Mouse (Mus musculus): ENCODE measurements around the gene Rbm42. TPM values are rescaled to one million over a fixed set of nuclear protein-coding genes. Genes with fewer than 3 reads are reported as not detected.

Rbm42 gene
- total RNA-seq, 2 experiments from 2014 or later, result 67.9 to 69.0 TPM

DNA sequence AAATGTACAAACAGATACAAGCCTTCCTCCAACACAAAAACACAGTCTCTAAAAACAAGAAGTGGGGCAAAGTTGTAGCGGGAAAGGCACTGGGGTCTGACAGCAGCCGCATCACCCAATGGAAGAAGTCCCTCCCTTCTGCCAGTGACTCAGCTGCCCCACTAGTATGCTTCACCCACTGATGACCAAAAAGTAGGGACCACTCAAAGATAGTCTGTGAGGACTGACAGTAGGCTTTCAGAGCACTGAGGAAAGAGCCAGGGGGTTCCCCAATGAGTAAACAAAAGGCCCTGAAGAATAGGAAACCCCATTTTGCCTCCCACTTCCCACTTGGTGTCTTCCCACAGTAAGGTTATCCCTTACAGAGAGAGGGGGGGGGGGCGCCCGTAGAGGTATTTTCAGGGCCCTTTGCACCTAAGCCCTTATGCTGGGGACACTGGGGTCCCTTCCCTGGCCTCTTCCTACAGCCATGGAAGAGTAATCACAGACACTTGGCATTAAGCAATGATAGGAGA lies 55.5 kb downstream of the Rbm42 start:
- intact Hi-C loops (cut with DNase I), result no loop called here
- DNase-seq (ENCODE audit: low spot score in 2 of 2), result no peak

DNA sequence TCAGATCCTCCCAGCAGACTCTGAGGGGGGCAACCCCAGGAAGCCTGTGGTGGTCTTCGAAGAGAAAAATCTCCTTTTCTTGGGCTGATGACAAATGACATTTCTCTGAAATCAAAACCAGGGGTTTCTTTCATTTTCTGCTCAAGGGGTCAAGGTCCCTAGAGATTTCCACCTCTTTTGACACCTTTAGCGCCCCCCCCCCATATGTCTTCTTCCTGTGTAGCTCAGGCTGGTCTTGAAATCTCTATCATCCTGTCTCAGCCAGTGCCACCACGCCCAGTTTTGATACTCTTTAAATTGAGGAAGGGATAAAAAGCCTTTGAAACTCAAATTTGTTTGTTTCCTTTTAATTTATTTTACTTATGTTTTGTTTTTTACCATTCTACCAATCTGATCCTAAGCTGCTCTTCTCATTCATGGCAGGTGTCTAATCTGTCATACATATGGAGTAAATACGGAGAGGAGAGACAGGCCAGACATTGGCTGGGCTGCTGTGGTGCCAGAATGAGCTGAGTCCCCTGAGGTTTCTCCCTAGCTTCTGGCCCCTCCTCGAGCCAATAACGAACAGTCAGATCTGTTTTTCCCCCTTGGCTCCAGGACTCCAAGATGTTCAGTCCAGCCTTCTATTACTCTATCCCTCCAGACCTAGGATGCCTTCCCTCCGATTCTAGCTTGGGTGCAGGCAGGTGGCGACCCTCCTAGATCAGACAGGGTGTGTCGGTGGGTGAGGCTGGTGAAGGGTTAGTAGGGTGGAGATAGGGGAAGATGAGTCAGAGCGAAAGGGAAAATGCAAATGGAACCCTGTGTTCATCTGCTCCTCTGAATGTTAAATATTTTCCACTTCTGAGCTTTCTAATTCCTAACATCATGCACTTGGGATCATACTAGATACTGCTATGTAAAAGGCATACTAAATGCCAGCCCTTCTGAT lies 56.3 kb downstream of the Rbm42 start:
- intact Hi-C loops (cut with DNase I), result no loop called here
- DNase-seq (ENCODE audit: low spot score in 2 of 2), result no peak

DNA sequence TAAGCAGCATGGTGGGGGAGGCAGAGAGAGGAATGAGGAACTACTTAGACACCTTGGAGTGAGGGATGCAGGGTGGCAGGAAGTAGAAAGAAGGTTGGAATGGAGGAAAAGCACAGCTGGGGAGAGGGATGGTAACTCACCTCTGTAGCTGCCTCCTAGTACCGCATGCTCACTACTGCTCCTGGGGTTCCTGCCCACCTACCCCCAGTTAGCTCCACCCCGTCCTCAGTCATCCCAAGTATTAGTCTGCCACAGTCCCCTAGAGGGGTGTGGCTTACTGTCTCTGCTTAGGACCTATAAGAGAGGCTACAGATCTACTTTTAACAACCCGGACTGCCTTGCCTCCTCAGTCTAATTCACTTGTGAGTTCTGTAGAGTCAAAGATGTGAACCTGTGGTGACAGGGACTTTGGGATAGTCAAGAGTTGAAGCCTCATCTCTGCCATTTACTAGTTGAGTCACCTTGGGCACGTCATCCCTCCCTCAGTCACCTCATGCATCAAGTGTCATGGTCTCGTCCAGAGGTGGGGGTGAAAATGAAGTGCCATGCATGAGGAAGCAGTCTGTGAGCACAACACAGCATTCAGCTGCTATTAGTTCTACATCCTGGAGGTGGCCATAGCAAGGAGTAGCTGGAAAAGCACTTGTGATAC lies 57.2 kb downstream of the Rbm42 start:
- DNase-seq (ENCODE audit: low spot score in 2 of 2), result no peak
- intact Hi-C loops (cut with DNase I), result no loop called here

DNA sequence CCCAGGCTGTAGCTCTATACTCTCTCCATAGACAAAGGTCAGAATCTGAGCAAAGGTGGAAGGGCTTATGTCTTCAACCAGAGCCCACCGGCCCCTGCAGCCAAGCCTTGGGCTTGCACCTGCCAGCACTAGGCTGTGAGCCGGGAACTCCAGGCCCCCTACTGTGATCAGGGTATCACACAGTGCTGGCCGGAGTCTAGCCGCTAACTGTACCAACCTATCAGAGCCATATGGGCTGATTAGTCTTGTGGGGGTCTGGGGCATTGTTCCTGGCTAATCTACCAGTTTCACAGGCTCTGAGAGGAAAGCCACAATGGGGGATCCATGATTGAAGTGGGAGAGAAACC lies 58.5 kb downstream of the Rbm42 start:
- intact Hi-C loops (cut with DNase I), result no loop called here

More for the DNA sequence above, 58.5 kb downstream of the Rbm42 start:
- DNase-seq (ENCODE audit: low spot score in 2 of 2), result no peak

Other genes starting within 250 kb of the Rbm42 start
- gene Tyrobp, start 236.6 kb downstream of the Rbm42 start, total RNA-seq (2021), result 10 to 100 TPM; 24.9 to 26.1 TPM
- 1 to 10 TPM in 1 of 2 experiments, not detected in 1; 2.6 TPM for gene Hcst, start 230.5 kb downstream of the Rbm42 start, total RNA-seq (2021)
- gene Nfkbid, start 228.6 kb downstream of the Rbm42 start, total RNA-seq (2021), result 1 to 10 TPM; 2.8 to 4.2 TPM
- 1,000 to 10,000 TPM; 1,098 to 1,148 TPM for gene Aplp1, start 204.8 kb downstream of the Rbm42 start, total RNA-seq (2021)
- 1 to 10 TPM; 6.1 to 8.0 TPM for gene Kirrel2, start 192.6 kb downstream of the Rbm42 start, total RNA-seq (2021)
- gene Nphs1, start 192.0 kb downstream of the Rbm42 start, total RNA-seq (2021), result under 1 TPM; 0.35 to 0.53 TPM
- not detected for gene Prodh2, start 156.7 kb downstream of the Rbm42 start, total RNA-seq (2021)
- gene Arhgap33, start 115.3 kb downstream of the Rbm42 start, total RNA-seq (2021), result 100 to 1,000 TPM; 233 to 246 TPM
- 10 to 100 TPM in 1 of 2 experiments, 1 to 10 TPM in 1; 5.3 to 10.8 TPM for gene Hspb6, start 98.1 kb downstream of the Rbm42 start, total RNA-seq (2021)
- gene Proser3, start 98.0 kb downstream of the Rbm42 start, total RNA-seq (2021), result 1 to 10 TPM; 2.7 to 3.8 TPM
- 10 to 100 TPM; 37.5 to 39.0 TPM for gene Lin37, start 90.5 kb downstream of the Rbm42 start, total RNA-seq (2021)
- gene U2af1l4, start 87.0 kb downstream of the Rbm42 start, total RNA-seq (2021), result 10 to 100 TPM; 60.2 to 61.4 TPM
- gene Gm49396, start 87.0 kb downstream of the Rbm42 start, total RNA-seq (2021), result 1 to 10 TPM; 3.8 to 4.6 TPM
- 10 to 100 TPM; 81.0 to 81.3 TPM for gene Psenen, start 86.7 kb downstream of the Rbm42 start, total RNA-seq (2021)
- gene Igflr1, start 84.9 kb downstream of the Rbm42 start, total RNA-seq (2021), result 1 to 10 TPM; 1.1 to 1.6 TPM
- gene Kmt2b, start 61.6 kb downstream of the Rbm42 start, total RNA-seq (2021), result 10 to 100 TPM; 48.5 to 49.0 TPM
- not detected for gene Zbtb32, start 51.4 kb downstream of the Rbm42 start, total RNA-seq (2021)
- under 1 TPM; 0.32 to 0.48 TPM for gene Upk1a, start 37.5 kb downstream of the Rbm42 start, total RNA-seq (2021)
- 100 to 1,000 TPM; 783 to 807 TPM for gene Cox6b1, start 24.2 kb downstream of the Rbm42 start, total RNA-seq (2021)
- not detected for gene Etv2, start 14.5 kb downstream of the Rbm42 start, total RNA-seq (2021)
- gene Haus5, start 14.7 kb upstream of the Rbm42 start, total RNA-seq (2021), result 1 to 10 TPM; 5.9 to 6.5 TPM
- not detected for gene Pmis2, start 21.3 kb upstream of the Rbm42 start, total RNA-seq (2021)
- gene 2200002J24Rik, start 48.6 kb upstream of the Rbm42 start, total RNA-seq (2021), result not detected
- 1 to 10 TPM in 1 of 2 experiments, under 1 TPM in 1; 0.78 to 1.0 TPM for gene Atp4a, start 61.9 kb upstream of the Rbm42 start, total RNA-seq (2021)
- gene Tmem147, start 79.2 kb upstream of the Rbm42 start, total RNA-seq (2021), result 100 to 1,000 TPM; 137 TPM
- gene Gapdhs, start 93.4 kb upstream of the Rbm42 start, total RNA-seq (2021), result not detected
- gene Sbsn, start 101.2 kb upstream of the Rbm42 start, total RNA-seq (2021), result 10 to 100 TPM in 1 of 2 experiments, 1 to 10 TPM in 1; 5.5 to 10.0 TPM
- gene Dmkn, start 113.4 kb upstream of the Rbm42 start, total RNA-seq (2021), result 1 to 10 TPM; 3.6 to 4.2 TPM
- not detected for gene Krtdap, start 137.6 kb upstream of the Rbm42 start, total RNA-seq (2021)
- under 1 TPM in 1 of 2 experiments, not detected in 1; 0.17 TPM for gene Ffar2, start 173.5 kb upstream of the Rbm42 start, total RNA-seq (2021)
- under 1 TPM in 1 of 2 experiments, not detected in 1; 0.21 TPM for gene Ffar3, start 205.9 kb upstream of the Rbm42 start, total RNA-seq (2021)
- gene Ffar1, start 211.2 kb upstream of the Rbm42 start, total RNA-seq (2021), result not detected
- gene Cd22, start 230.0 kb upstream of the Rbm42 start, total RNA-seq (2021), result not detected